Mouse (Mus musculus) right cerebral cortex, adult 2 months (tissue): ENCODE results near the gene Cmip.

Experiments used
- DNase-seq, 2 experiments: peaks; one replicate each; pipeline ENCODE4 v3.0.0; 2021 to 2022; ENCODE audit warnings: low spot score in 2 of 2

Cmip gene

DNA sequence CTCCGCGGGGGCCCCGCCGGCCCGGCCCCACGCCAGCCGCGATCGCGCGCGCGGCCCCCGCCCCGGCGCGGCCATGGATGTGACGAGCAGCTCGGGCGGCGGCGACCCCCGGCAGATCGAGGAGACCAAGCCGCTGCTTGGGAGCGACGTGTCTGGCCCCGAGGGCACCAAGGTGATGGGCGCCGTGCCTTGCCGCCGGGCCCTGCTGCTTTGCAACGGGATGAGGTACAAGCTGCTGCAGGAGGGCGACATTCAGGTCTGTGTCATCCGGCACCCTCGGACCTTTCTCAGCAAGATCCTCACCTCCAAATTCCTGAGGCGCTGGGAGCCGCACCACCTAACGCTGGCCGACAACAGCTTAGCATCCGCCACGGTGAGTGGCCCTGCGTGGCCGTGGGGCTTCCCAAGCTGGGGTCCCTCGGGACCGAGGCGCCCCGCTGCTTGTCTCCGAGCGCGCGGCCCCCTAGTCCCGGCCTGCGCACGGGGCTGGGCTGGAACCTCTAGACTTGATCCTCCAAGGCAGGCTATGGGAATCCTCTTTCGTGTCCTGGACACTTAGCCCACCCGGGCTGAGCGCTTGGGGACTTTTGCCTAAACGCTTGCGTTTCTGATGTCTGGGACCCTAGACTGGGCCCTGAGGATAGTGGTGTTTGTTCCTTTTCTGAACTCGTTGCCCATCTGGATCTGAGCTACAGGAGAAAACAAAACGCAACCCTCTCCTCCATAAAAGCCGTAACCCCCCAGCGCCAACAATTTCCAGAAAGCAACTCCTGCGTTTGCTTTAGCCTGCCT, at the start of gene Cmip:
TSS of gene Cmip (plus strand) at position 36 of the 792 bp plus-strand sequence.
- DNase-seq: peak in 1 of 2 experiments; percentile 39

DNA sequence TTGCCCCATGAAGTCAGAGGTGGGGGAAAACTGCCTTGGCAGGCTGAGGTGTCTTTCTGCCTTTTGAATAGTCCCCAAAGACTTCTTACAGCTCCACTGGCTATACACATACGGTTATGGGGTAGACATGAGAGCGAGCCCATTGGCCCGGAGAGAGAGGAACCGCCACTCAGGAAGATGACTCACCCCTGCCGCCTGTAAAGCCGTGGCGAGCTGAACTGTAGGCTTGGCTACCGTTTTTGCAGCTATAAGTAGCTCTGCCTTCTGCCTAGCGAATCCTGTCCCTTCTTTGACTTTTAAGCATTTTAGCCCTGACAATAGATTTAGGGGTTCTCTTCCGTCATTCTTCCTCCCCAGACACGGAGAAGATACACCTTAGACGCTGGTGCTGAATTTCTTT, 47.7 kb upstream of the Cmip start:
- no peak for DNase-seq

DNA sequence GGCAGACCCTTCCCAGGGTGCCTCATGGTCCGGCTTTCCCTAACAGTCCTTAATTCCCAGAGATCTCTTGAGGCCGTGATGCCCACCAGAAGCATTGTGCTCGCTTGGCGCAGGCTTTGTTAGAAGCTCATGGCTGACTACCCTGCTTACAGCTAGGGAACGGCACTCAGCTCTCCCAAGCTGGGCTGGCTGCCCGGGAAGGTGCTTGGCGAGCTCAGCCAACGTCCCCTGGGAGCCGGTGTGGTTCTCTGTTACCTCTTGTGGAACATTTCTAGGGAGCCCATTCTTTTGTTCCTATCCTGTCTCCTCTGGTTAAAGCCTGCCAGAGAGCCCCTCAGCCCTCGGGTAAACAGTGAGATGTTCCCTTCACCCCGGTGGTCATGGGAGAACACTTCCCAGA, 44.8 kb upstream of the Cmip start:
- no peak for DNase-seq

DNA sequence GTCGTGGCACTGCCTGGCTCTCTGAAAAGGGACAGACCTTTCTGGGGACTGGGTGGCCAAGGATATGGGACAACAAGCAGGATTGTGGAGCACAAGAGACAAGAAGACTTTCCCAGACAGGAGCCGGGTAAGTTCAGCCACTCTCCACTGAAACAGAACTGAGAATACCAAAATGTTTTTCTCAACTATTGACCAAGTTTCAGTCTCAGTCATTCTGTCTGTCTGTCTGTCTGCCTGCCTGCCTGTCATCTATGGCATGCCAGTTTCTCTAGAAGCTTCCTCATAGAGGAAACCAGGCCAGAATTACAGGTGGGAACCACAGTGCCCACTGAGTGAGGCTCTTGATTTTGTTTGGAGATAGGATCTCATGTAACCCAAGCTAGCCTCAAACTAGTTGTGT, 39.1 kb upstream of the Cmip start:
- DNase-seq: no peak

DNA sequence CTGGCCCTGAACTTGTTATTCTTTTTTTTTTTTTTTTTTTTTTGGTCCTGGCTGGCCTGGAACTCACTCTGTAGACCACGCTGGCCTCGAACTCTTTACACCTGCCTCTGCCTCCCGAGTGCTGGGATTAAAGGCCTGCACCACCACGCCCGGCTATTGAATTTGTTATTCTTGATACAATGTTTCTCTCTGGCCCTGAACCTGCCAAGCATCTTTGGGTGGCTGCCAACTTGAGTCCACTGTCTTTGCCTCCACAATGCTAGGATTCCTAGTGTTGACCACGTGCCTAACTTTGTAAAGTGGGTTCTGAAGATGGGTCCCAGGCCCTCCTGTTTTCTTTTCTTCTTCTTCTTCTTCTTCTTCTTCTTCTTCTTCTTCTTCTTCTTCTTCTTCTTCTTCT, 34.5 kb upstream of the Cmip start:
- DNase-seq: no peak

DNA sequence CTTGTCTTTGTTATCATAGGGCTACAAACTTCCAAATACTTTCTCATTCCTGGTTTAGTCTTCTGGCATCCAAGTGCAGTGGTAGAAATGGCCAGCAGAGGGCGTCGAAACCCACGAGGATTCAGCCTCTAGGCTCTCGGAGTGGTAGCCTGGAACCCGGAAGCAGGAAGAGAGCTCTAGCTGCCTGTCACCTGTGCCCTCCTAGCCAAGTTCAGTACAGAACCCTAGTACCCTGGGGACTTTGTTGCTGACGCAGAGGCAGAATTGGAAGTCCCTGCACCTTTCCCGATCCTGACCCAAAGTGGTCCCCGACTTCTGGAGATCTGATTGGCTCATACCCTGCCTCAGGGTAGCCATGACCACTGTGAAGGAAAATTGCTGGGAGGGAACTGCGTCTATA, 32.2 kb upstream of the Cmip start:
- peak; percentile 93 to 94 for DNase-seq

DNA sequence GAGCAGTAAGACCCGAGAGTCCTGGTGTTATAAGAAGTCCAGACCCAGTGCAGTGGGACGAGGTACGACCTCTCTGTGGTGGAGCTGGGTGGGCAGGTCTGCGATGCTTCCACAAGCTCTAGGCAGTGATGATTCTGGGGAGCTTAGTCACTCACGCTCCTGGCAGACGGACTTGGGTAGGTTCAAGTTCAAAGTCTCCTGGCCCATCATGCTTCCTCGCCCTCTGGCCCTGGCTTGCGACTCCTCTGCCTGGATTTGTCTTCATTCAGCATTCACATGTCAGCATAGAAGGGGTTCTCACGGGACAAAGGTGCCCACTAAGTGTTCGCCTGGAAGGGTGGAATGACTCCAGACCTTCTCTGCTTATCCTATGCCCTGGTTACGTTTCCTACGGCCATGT, 30.6 kb upstream of the Cmip start:
- no peak for DNase-seq

DNA sequence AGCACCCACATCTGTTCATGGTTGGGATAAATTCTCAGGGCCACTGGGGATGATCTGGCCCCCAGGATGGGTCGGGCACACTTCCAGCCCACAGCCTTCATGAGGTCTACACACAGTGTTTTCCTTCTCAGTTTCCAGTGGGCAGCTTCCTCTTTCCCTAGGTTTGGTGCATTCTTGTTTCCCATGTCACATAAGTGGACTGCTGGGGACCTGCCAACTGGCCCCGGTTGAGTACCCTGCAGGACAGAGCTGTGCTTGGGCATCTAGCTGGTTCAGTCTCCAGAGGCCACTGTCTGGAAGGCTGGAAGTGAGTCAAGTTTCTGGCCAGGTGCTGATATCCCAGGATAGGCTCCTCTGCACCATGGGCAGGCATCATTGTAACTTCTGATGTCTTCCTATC, 29.5 kb upstream of the Cmip start:
- no peak for DNase-seq

DNA sequence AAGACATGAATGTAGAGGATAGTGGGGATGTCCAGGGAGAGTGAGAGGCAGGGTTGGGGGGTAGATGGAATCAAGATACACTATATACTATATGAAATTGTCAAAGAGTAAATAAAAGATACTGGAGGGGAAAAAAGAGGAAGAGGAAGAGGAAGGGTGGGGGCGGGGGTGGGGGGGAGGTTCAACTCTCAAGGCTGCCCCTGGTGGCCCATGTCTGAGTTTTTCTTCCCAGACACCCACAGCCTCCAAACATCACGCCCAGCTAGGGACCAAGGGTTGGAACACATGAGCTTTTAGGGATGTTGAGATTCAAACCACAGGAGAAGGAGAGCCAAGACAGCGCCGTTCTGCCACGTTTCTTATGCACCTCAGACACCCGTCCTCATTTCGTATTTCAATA, 23.7 kb upstream of the Cmip start:
- DNase-seq: no peak

DNA sequence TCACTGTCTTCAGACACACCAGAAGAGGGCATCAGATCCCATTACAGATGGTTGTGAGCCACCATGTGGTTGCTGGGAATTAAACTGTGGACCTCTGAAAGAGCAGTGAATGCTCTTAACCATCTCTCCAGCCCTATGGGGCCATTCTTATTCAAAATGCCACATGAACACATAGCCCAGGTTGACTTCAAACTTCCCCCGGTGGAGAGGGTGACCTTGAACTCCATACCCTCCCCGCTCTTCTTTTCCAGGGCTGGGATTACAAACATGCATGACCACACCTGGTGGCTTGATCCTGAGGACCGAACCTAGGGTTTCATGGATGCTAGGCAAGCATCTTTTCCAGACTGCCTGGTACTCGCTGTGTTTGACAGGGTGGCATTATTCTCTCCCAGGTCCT, 20.3 kb upstream of the Cmip start:
- no peak for DNase-seq

DNA sequence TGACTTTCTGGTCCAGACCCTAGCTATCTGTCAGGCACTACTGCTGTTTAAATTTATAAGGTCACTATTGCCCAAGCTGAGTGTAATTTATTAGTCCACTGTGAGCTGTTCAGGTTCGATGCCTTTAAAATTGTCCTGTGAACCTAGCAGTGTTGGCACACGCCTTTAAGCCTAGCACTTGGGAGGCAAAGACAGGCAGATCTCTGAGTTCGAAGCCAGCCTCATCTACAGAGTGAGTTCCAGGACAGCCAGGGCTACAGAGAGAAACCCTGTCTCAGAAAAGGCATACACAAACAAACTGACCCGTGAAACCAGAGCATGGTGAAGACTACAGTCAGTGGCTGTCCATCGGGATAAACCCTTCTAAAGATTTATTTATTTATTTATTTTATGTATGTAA, 16.5 kb upstream of the Cmip start:
- DNase-seq: no peak

DNA sequence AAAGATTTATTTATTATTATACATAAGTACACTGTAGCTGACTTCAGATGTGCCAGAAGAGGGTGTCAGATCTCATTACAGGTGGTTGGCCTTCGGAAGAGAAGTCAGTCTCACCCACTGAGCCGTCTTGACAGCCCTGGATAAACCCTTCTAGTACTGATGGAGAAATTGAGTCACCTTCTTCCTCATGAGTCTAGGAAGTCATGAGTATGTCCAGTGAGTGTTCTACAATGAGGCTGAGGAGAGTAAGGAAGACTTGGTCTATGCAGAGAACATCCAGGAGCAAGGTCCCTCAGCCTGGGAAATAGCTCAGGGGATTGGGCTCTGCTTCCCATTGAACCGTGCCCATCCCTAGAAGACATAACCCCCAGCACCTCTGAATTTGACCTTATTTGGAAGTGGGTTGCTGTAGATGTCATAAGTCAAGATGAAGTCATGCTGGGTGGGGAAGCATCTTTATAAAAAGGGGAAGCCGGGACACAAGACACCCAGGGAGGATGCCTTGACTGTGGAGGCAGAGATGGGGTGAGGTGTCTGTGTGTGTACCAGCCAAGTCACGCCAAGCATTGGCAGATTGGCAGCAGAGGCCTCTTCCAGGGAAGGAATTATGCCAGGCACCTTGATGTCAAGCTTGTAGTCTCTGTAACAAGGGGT, 15.9 kb upstream of the Cmip start:
- DNase-seq: no peak

DNA sequence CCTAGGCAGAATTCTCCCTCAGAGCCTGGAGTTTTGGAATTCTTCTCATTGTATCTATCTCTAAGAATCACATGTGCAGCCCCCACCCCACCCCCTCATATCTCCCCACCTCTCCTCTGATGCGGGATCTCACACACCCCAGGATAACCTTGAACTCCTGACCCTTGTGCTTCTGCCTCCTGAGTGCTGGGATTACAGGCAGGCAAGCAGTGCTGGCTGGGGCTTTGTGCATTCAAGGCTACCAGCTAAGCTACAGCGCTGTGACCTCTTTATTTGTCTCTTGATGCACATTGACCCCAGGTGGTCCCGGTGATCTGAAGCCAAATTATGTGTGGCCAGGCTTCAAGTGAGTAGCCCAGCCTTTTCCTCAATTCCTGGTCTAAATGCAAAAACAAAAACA, 15.0 kb upstream of the Cmip start:
- no peak for DNase-seq

DNA sequence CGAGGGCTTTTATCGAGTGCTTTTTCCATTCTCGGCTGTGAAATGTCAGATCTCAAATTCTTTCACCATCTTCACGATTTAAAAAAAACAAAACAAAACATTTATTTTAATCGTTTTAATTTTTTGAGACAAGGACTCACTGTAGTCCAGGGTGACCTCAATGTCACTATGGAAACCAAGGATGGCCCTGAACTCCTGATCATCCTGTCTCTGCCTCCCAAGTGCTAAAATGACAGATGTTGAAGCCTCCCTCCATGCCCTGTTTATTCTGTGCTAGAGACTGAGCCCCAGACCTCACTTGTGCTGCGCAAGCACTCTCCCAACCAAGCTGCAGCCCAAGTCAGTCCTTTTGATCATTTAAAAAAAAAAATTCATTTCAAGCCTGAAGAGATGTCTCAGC, 14.6 kb upstream of the Cmip start:
- no peak for DNase-seq

DNA sequence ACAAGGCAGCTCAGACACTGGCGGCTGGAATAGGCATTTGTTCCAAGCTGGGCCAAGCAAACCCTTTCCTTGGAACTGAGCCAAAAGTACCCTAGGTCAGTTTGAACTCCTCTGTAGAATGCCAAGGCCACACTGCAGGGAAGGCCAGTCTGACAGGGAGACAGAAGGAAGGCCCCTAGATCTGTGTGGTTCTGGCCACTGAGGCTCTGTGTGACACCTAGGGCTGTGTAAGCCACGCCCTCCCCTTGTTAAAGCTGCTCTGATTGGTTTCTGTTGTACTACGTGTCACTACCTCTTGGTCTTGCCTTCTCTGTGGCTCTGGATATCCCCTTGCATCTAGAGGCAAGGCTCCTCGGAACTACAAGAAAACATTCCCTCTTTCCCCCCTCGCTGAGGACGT, 12.3 kb upstream of the Cmip start:
- no peak for DNase-seq

DNA sequence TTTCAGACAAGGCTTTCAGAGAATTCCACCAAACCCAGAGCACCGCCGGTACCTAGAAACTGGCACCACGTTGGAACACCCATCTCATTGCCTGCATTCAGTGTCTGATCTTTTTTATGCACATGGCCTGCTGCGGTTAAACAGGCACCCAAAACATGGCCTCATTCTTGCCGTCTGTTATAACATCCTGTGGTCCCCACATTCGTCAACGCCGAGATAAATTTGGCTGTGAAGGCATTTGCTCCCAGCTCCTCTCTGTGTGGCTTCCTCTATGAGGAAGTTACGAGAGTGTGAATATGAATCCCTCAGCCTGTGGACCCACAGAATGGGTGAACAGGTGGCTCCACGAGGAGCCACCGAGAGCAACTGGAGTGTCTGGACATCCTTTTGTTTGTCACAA, 8.5 kb upstream of the Cmip start:
- DNase-seq: no peak

DNA sequence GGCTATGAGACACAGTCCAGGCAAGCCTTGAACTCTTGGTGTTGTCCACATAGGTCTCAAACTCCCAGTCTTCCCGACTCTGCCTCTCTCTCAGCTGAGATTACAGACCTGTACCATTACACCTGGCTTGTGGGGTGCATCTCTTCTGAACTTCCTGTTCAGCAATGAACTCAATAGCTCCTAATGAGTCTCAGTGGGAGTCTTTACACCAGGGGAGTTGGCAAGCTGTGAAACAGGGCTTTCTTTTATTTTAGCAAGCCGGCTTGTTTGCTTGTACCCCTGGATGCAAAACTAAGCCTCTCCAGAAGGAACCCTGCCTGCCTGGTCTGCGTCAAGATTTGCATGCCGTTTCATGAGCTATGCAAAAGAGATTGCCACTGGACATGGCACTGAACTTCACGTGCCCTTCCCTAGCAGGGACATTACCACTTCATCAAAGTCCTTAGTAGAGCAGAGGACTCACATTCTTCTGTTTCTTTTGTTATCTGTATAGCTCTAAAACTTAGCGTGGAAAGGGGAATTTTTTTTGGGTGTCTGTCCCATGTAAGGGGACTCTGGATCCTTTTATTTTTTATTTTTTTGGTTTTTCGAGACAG, 5.7 kb upstream of the Cmip start:
- DNase-seq: no peak

DNA sequence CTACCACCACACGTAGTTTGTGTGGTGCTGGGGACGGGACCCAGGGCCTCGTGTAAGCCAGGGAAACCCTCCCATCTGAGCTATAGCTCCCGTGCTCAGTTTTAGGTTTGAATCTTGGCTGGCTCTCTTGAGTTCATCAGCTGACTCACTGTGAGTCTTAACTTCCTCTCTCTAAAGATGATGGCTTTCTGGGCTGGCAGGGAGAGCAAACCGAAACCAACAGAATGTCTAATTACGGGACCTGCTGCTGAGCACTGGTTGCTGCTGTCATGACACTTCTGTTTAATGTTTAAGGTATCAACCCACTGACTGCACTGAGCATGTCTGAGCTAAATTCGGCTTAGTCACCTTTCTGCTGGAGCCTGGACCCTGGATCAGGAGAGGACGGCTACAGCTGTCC, 4.2 kb upstream of the Cmip start:
- no peak for DNase-seq

DNA sequence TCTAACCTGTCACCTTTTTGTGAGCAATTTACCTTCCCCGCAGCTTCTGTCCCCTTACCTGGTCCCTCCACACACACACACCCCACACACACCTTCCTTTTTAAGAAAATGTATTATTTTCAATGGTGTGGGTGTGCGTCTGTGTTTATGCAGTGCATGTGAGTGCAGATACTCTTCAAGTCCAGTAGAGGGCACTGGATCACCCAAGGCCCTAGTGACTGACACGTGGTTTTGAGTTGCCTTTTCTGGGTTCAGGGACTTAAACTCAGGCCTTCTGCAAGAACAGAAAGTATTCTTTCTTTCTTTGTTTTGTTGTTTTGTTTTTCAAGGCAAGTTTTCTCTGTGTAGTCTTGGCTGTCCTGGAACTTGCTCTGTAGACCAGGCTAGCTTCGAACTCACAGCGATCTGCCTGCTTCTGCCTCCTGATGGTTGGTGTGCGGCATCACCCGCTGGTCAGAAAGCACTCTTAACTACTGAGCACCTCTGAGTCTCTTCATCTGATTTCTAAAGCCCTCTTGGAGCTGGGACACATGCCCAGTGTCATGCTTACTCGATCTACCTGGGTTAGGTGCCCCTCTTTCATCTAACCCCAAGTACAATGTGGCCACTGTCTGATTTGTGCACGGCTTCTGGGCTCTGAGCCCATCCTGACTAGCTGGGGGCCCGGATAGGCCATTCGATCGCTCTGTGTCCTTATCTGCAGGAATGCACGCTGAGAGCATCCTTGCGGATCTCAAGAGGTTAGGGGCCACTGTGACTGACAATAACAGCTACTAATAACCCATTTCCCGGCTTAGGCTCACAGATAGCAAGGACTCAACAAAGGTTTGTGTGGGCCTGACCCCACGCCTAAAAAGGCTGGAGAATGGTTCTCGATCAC, 3.2 kb upstream of the Cmip start:
- DNase-seq: no peak

DNA sequence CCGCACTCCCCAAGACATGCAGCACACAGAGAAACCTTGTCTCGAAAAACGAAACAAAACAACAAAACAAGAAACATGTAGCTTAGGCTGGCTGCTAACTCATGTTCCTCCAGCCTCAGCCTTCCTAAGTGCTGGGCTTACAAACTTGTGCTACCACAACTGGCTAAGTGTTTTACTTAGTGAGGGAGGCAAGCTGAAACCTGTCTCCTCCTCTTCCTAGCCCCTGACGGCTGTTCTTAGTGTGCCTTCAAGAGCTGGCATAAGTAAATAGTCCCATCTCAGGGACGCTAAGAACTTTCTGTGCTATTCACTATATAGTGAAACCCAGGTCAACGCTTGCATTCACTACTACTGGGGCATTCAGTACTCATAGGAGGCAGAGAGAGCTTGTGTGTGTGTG, 2.4 kb upstream of the Cmip start:
- no peak for DNase-seq

DNA sequence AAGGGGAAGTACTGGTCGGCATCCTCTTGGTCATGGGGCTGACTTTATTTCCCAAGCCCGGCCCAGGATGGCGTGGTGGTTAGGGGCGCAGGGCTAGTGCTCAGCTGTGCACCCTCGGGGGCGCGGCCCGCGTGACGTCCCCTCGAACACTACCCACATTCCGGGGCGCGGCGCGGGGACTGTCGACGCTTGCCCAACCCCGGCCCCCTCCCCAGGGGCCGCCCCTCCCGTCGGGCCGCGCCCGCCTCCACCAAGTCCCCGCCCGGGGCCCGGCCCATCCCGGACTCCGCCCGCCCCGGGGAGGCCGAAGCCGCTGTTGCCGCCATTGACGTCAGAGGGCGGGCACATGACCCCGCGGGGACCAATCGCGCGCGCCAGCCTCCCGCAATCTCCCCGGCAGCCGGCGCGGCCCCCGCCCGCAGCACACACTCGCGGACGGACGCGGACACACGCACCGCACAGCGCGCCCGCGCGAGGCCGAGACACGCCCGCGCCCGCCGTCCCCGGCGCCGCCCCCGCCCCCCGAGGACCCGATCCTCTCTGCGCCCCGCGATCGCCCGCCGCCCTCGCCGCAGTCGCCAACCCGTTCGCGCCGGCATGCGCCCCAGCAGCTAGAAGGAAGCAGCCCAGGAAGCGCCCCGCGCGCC, 449 bp upstream of the Cmip start:
- DNase-seq: peak; percentile 94 to 95
